Mouse (Mus musculus) cerebellum, adult 2 months (tissue): ENCODE measurements around the gene Kirrel.

Source experiments
- CTCF ChIP-seq: fragments of 200-500 bp; IDR thresholded peaks from 2 replicates; pipeline ENCODE4 v1.5.1; 2011; ENCODE audit warnings: low read depth, mild to moderate bottlenecking, control low read depth, low read length, moderate library complexity, borderline replicate concordance; ENCODE audit not compliant: insufficient read depth
- POLR2A ChIP-seq: fragments of 200-500 bp; IDR thresholded peaks from 2 replicates; pipeline ENCODE4 v1.6.1; 2011; ENCODE audit warnings: low read length, control low read depth, borderline replicate concordance; ENCODE audit not compliant: insufficient read depth

DNA sequence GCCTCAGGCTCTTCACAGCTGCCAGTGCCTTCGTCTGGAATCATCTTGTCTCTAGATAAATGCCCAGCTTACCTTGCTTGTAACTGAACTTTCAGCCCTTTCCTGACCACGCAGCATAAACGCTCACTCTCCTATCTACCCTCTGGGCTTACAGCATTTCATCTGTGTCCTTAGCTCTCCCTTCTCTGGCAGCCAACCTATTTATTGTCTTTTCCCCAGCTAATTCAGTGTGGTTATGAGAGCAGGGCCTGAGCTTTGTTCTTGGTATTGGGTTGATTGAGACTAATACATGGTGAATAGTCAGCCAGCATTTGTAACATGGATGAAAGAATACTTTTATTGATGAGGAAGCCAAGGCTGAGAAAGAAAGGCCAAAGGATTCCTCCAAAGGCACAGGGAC is 102.4 kb downstream of the Kirrel start:
- TF ChIP-seq POLR2A, result no peak
- no peak for TF ChIP-seq CTCF
